Mouse (Mus musculus) gastrocnemius, adult 18-20 months (tissue): ENCODE measurements around the gene Cd52. TPM values are rescaled to one million over a fixed set of nuclear protein-coding genes. Genes with fewer than 3 reads are reported as not detected.

ENCODE experiments used
- DNase-seq: peaks from one replicate; pipeline ENCODE4 v3.0.0; 2021; ENCODE audit warnings: low spot score
- long read RNA-seq, 2 experiments: library from polyadenylated mRNA; stranded (forward); transcript quantifications; one replicate each; pipeline ENCODE4 v2.0.0; 2021
- total RNA-seq, 2 experiments: library from RNA; stranded (reverse); gene quantifications; 2 replicates each; pipeline ENCODE4 v1.2.3; 2021

Cd52 gene
- total RNA-seq = under 1 TPM; 0.84 to 1.00 TPM
- long read RNA-seq, experiment 1 = 0 reads
- long read RNA-seq, experiment 2, partial matches to known transcripts = 0 of 1 reads
- long read RNA-seq, experiment 2, other reads (novel, unspliced or antisense) = 0 of 1 reads

DNA sequence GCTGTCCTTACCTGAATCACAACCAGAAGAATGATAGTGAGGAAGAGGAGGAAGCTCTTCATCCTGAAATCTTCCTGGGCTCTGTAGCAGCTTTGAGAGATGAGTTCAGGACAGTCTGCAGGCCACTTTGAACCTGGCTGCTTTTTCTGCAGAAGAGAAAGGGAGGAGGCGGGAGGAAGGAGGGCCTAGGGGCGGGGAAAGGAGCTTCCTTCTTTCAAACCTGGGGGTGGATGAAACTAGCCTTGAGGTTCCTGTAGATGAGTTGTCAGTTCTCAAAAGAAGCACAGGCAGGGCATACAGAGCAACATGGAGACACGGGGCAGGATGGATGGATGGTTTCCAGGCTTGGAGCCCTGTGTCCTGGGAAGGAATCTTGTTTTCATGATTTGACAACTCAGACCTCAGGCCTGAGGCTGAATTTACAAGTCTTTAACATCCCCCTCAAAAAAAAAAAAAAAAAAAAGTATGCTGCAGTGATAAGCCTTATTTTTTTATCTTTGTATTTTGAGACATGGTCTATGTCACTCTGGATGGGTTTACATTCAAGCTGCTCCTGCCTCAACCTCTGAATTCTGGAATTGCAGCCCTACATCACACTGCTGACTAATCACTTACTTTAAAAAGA is at the start of gene Cd52:
Gene Cd52, minus strand, starts transcription at position 160 of the 625 bp plus-strand sequence.
- DNase-seq = no peak

- peak; percentile 64 for DNase-seq
These were observed 49.4 kb upstream of the Cd52 start for GRCm38 (mm10) chr4:134144297-134144696.

DNA sequence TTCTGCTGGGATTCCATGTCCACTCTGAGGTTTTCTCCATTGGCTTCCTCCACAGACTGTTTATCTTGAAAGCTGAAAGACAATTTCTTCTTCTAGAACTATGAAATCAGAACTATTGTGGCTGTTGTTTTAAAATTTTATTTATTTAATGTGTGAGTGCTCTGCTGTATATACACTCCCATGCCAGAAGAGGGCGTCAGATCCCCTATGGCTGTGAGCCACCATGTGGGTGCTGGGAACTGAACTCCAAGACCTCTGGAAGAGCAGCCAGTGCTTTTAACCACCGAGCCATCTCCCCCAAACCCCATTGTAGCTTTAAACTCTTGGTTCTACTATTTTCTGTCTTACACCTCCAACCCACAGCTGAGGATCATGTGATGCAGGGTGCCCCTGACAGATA is 44.0 kb upstream of the Cd52 start:
- no peak for DNase-seq

GRCm38 (mm10) chr4:134136280-134136926 is 41.5 kb upstream of the Cd52 start:
- no peak for DNase-seq

GRCm38 (mm10) chr4:134132519-134133095 is 37.7 kb upstream of the Cd52 start:
- DNase-seq = peak; percentile 37

DNA sequence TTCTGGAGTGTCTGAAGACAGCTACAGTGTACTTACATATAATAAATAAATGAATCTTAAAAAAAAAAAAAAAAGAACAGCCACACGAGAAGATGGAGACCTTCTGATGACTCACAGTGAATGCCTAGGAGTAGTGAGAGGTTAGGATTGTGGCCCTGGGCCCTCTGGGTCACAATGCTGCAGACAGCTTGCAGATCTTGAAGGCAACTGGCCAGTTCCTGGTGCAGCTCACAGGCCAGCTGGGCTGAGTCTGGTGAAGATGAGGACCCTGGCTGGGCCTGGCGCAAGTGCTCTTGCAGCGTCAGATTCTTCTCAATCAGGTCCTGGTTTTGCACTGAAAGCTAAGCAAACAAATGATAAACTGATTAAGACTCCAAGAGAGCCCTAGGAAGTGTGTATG is 37.2 kb upstream of the Cd52 start:
- DNase-seq = no peak

GRCm38 (mm10) chr4:134129482-134129881 is 34.6 kb upstream of the Cd52 start:
- no peak for DNase-seq

DNA sequence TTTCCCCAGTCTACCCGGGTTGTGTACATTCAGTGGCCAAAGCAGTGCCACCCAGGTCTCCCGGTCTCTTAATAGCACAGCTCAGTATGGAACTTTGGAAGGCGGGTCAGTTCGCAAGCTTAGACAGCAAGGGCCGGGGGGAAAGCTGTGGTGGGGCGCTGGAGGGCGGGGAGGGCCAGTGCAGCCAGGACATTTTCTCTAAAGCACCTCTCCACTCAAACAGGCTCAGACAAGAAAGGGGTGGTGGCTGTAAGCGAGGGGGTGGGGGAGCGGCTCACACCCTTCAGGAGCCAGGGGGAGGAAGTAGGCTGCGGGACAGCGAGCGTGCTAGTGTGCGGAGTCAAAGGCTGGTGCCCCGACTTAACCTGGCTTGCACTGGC is 34.1 kb upstream of the Cd52 start:
- DNase-seq = no peak

- peak; percentile 78 for DNase-seq
These were observed 33.5 kb upstream of the Cd52 start, which contains the start of gene Sh3bgrl3 for GRCm38 (mm10) chr4:134128221-134128982. TSS of gene Sh3bgrl3 (minus strand) at chr4:134128789.

DNA sequence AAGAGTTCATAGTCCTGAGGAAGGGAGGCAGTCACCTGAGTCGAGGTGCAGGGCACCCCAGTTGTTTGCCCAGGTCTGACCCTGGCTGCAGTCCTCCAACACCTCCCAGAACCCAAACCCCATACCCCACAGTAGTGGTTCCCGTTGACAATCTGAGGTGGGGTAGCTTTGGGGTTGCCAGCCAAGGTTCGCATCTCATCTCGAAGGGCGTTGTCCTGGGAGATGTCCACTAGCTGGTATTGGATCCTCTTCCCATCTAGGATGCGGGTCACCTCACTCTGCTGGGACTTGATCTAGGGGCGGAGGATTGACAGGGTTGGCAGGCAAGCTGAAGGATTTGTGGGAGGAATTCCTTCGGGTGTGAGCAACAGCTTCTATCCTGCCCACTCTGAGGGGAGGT is 32.9 kb upstream of the Cd52 start:
- no peak for DNase-seq

GRCm38 (mm10) chr4:134127121-134127455 is 32.2 kb upstream of the Cd52 start:
- no peak for DNase-seq

DNA sequence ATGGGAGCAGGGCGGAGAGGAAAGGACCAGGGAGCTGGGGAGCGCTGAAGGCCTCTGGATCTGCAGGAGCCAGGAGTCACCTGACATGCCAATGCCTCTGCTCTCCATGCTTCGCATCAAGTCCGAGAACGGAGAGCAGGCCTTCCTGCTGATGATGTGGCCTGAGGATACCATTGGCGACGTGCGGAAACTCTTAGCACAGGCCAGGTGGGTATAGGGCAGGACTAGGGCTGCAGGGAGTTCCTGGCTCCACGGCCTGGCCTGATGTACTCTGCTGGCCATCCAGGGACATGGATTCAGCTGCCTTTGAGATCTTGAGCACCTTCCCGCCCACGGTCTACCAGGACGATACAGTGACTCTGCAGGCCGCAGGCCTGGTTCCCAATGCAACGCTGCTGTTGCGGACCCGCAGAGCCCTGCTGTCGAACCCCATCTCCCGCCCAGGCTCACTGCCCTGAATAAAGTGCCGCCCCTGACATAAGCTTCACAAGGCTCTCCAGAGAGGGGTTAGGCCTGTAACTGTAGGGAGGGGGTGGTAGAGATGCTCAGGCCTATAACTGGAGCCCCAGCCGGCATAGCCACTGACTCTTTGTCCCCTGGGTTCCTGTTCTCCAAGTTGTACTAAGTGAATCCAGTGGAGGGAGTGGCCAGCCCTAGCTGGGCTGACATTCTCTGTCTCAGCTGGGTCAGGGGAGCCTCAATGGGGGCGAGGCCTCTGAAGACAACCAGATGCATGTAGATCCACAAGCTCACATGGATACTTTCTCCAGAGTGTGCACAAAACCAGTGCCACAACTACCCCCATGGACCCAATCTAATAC is 31.6 kb upstream of the Cd52 start:
- no peak for DNase-seq

GRCm38 (mm10) chr4:134125383-134126060 is 30.6 kb upstream of the Cd52 start:
- DNase-seq = no peak

DNA sequence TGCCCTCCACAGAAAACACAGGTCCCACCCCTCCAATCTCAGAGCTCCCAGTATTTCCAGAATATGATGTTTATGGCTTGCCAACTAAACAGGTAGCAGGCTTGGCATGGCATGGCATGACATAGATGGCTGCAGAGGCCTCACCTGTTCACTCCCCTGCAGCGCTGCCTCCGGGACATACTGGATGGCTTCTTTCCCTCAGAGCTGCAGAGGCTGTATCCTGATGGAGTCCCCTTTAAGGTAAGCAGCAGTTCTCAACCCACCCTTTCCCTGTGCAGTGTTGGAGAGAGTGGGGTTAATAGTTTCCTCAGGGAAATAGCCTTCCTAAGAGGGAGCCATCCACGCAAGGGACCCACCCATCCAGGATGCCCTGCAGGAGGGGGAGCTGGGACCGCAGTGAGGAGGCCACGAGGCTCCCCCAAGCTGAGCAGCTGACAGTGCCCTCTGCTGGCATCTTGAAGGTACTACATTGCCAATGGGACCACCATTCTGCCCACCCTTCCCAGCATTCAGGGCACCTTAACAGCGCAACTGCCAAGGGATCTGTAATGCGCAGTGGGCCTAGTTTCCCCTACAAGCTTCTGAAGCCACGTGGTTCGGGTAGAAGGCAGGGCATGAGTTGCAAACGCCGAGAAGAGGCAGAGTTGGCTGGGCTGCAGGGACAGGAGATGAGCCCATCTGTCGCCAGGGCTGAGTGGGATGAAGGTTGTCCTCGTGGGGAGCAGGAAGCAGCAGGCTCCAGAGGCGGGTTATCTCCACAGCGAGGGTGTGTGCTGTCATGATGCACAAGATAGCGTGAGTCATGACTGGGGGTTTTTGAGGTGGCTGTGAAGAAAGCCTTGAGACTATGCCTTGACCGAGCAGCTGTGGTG is 29.0 kb upstream of the Cd52 start:
- no peak for DNase-seq

- DNase-seq = no peak
These were observed 28.3 kb upstream of the Cd52 start for GRCm38 (mm10) chr4:134123147-134123546.

GRCm38 (mm10) chr4:134122281-134122680 is 27.4 kb upstream of the Cd52 start:
- DNase-seq = no peak

DNA sequence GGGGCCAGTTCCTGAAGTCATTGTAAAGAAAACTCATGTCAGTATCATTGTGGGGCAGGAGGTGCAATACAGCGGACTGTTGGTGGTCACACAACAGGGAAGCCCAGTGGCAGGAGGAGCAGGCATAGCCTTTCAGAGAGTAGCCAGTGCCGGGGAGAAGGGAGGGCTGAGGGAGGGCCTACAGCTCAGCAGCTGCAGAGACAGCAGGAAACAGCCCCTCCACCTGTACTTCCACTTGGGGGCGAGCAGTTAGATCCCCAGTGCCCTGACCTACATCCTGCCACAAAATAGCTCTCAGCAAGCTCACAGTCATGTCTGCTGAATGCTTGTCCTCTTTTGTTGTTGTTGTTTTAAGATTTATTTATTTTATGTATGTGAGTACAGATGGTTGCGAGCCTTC is 26.7 kb upstream of the Cd52 start:
- DNase-seq = no peak

DNA sequence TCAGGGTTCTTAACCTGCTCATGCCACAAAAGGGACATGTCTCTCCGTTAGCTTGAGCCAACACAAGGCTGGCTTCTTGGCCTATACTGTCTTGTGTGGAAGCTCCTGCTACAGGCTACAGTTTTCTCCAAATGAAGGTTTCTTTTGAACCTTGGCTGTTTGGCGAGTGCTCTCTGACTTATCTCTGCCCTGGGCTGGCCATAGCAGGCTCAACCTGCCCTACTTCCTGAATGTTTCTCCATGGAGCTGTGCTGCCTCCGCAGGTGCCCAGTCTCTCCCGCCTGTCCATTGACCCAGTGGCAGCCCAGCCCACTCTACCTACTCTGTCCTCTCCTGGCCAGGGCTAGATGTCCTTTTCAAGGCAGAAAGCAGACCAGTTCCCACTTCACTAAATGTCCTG is 26.0 kb upstream of the Cd52 start:
- no peak for DNase-seq

GRCm38 (mm10) chr4:134120192-134120805 is 25.4 kb upstream of the Cd52 start:
- no peak for DNase-seq
